Mouse (Mus musculus) intestine, embryonic 15.5 days (tissue): Measurements from ENCODE around the gene Slc25a10. TPM values are rescaled to one million over a fixed set of nuclear protein-coding genes. Genes with fewer than 3 reads are reported as not detected.
A peak's percentile ranks its signal among the peaks of the same experiment; 100 is the strongest.

Experiments
- ATAC-seq: fragments of 200-750 bp; cut with Nextera tagmentation; 2 replicates; pipeline ENCODE4 v1.8.0; 2017; ENCODE audit warnings: moderate TSS enrichment, moderate library complexity
- H3K27ac ChIP-seq: fragments of 300-500 bp; sonication (generic); 2 replicates; pipeline ENCODE4 v1.5.1; 2015; ENCODE audit warnings: mild to moderate bottlenecking, inconsistent platforms
- H3K27me3 ChIP-seq: fragments of 300-500 bp; sonication (generic); replicated peaks from 2 replicates; pipeline ENCODE4 v1.6.1; 2015; ENCODE audit warnings: inconsistent platforms
- H3K36me3 ChIP-seq: fragments of 300-500 bp; sonication (generic); 2 replicates; pipeline ENCODE4 v1.6.1; 2015; ENCODE audit warnings: inconsistent platforms
- H3K4me1 ChIP-seq: fragments of 300-500 bp; sonication (generic); replicated peaks from 2 replicates; pipeline ENCODE4 v1.6.1; 2015; ENCODE audit warnings: inconsistent platforms
- H3K4me2 ChIP-seq: fragments of 300-500 bp; sonication (generic); replicated peaks from 2 replicates; pipeline ENCODE4 v1.6.1; 2015; ENCODE audit warnings: mild to moderate bottlenecking, inconsistent platforms
- H3K4me3 ChIP-seq: fragments of 300-500 bp; sonication (generic); replicated peaks from 2 replicates; pipeline ENCODE4 v1.5.1; 2015; ENCODE audit warnings: inconsistent platforms
- H3K9ac ChIP-seq: fragments of 300-500 bp; sonication (generic); 2 replicates; pipeline ENCODE4 v1.6.1; 2015; ENCODE audit warnings: inconsistent platforms
- H3K9me3 ChIP-seq: fragments of 300-500 bp; sonication (generic); 2 replicates; pipeline ENCODE4 v1.6.1; 2016; ENCODE audit warnings: inconsistent platforms
- WGBS: fragments of 180-500 bp; shearing (Covaris S2); methylation state at CpG from one replicate; pipeline ENCODE4 v1.1.7; 2015; 5-methylcytosine and 5-hydroxymethylcytosine counted together
- polyA plus RNA-seq: library from polyadenylated mRNA; unstranded; fragments of >200 nt; fragmentation: Nextera tagmentation; extraction: Ambion mirVana; gene quantifications from 2 replicates; pipeline ENCODE4 v1.2.1, GENCODE M21; 2015

Slc25a10 gene
- polyA plus RNA-seq, 1 experiment from 2014 or later: 79.1 TPM

DNA sequence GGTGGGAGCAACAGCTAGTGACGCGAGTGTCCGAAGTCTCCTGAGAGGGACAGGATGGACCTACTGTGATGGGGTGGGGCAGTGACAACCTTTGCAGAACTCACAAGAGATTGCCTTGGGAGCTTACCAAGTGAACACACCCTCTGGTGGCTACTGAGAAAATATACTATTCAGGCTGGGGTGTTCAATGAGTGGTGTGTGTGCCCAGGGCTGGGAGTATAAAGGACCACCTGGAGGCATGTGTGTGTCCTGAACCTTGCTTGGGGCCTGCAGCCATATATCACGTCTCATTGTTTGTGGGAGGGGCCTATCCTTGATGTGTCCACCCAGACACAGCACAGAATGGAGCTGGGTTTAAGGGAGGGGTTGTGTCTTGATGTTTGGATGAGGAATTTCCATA lies 3.1 kb upstream of the Slc25a10 start:
- no peak overlapping the region for H3K4me2 ChIP-seq
- no peak overlapping the region; the same call in 1 of the 2 replicates for H3K27ac ChIP-seq
- no peaks in the 10 kb centered on the region for H3K9me3 ChIP-seq
- peaks cover 7% of the 10 kb centered on the region; the same call in 1 of the 2 replicates for H3K36me3 ChIP-seq
- H3K9ac ChIP-seq: no peak overlapping the region
- no peak for ATAC-seq
- no peak overlapping the region for H3K4me3 ChIP-seq
- H3K4me1 ChIP-seq: peaks cover 44% of the 10 kb centered on the region
- no peaks in the 10 kb centered on the region for H3K27me3 ChIP-seq
- 64% methylated on average over 4 of the region's 4 CpGs for WGBS

GRCm38 (mm10) chr11:120489054-120489761 lies 2.4 kb upstream of the Slc25a10 start:
- peak overlapping the region; percentile 89 for H3K27ac ChIP-seq
- peak; percentile 78 for ATAC-seq
- H3K4me3 ChIP-seq: no peak overlapping the region
- H3K9ac ChIP-seq: 0 out of 2 replicates have a peak overlapping the region, but pooled peaks have one; percentile 6
- no peaks in the 10 kb centered on the region for H3K27me3 ChIP-seq
- H3K4me1 ChIP-seq: peaks cover 43% of the 10 kb centered on the region
- H3K9me3 ChIP-seq: no peaks in the 10 kb centered on the region
- WGBS: 52% methylated on average over 4 of the region's 4 CpGs
- H3K36me3 ChIP-seq: peaks cover 7% of the 10 kb centered on the region; the same call in 1 of the 2 replicates
- no peak overlapping the region; the same call in 1 of the 2 replicates for H3K4me2 ChIP-seq

DNA sequence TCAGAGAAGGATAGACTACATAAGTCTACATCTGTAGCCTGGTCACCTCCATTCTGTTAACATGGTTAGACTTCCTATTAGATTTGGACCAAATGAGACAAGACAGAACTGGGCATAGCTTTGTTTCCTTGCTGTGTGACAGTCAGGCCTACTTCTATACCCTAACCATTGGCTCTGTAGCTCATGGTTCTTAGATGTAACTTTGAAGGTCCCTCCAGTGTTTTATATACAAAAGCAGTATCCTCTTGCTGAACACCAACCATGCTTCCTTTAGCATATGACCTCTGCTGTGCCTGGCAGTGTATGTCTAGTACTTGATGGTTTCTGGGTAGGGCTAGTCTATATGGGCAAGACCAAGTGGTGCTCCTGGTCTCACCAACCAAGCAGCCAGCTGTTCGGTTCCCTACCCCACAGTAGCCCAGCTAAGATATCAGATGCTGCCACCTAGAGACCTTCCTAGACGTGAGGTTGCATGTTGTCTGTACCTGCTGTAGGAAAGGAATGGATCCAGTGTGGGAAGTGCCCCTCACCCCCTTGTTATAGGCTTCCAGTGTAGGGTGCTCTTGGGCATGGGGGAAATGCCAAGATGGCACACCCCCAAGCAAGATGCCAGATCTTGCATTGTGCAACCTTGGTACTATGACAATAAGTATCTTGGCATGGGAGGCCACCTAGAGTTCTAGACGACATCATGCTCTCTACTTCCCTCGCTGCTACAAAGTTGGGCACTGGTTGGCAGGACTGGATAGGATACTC lies 1.2 kb upstream of the Slc25a10 start:
- WGBS: 40% methylated on average over 4 of the region's 4 CpGs
- Histone ChIP-seq H3K4me3 (no peak overlapping the region), H3K36me3 (peaks cover 12% of the 10 kb centered on the region), H3K9me3 (no peaks in the 10 kb centered on the region), H3K27ac (peak overlapping the region; percentile 89), H3K9ac (0 out of 2 replicates have a peak overlapping the region, but pooled peaks have one; percentile 3), H3K4me2 (0 out of 2 replicates have a peak overlapping the region, but pooled peaks have one; percentile 10), H3K4me1 (peaks cover 40% of the 10 kb centered on the region), H3K27me3 (no peaks in the 10 kb centered on the region)
- ATAC-seq: no peak

DNA sequence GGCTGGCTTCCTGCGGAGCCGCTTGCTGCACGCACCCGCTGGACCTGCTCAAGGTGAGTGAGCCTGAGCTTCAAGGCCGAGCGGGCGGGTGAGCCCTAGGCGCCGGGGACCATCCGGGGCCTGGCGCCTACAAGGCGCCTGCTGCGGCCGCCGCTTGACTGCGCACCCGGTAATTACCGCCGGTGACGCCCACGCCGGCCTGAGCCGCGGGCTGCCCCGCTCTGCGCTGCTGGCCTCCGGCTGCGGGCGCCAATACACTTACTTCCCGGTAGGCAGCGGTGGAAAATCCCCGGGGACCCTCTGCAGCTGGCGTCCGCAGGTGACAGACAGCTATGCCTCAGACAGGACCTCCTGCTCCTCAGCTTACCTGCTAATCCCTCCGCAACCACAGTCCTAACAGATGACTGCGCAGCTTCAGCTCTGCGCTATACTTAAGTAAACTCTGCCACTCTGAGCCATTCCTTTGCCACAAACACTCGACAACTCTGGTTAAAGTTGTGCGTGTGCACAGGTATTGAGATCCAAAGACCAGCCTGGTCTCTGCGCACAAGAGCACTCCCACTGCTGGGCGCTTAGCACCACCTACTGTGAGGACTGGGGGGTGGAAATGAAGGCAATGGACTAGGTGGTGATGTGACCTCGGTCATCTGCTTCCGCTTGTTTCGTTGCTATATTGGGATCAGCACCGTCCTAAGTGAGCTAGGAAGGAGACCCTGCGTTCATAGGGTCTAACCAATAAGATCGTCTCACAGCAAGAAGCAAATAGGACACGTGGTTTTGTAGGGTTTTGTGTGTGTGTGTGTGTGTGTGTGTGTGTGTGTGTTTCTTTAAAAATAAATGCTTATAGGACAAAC lies 611 bp downstream of the Slc25a10 start:
- Histone ChIP-seq H3K27me3 (no peaks in the 10 kb centered on the region), H3K36me3 (peaks cover 25% of the 10 kb centered on the region), H3K4me1 (peaks cover 31% of the 10 kb centered on the region), H3K4me3 (peak overlapping the region; percentile 90), H3K9ac (peak overlapping the region; percentile 78), H3K9me3 (no peaks in the 10 kb centered on the region), H3K27ac (peak overlapping the region; percentile 89), H3K4me2 (peak overlapping the region; percentile 92)
- peak; percentile 46 for ATAC-seq
- under 1% methylated on average over 48 of the region's 48 CpGs for WGBS

GRCm38 (mm10) chr11:120492878-120493203 lies 1.2 kb downstream of the Slc25a10 start:
- Histone ChIP-seq H3K27ac (peak overlapping the region; percentile 89), H3K27me3 (no peaks in the 10 kb centered on the region), H3K4me3 (peak overlapping the region; percentile 90), H3K9ac (peak overlapping the region; percentile 78), H3K4me1 (peaks cover 31% of the 10 kb centered on the region), H3K9me3 (no peaks in the 10 kb centered on the region), H3K4me2 (peak overlapping the region; percentile 92), H3K36me3 (peaks cover 27% of the 10 kb centered on the region)
- 26% methylated on average over 3 of the region's 3 CpGs for WGBS
- ATAC-seq: no peak

- Histone ChIP-seq H3K9ac (peak overlapping the region; percentile 78), H3K9me3 (no peaks in the 10 kb centered on the region), H3K27me3 (no peaks in the 10 kb centered on the region), H3K4me3 (peak overlapping the region; percentile 90), H3K36me3 (peaks cover 29% of the 10 kb centered on the region), H3K27ac (peak overlapping the region; percentile 89), H3K4me1 (peaks cover 31% of the 10 kb centered on the region), H3K4me2 (peak overlapping the region; percentile 92)
- no peak for ATAC-seq
- WGBS: 46% methylated on average over 3 of the region's 3 CpGs
These were observed 1.7 kb downstream of the Slc25a10 start for GRCm38 (mm10) chr11:120493351-120493750.

- WGBS: 87% methylated on average over 3 of the region's 3 CpGs
- H3K4me3 ChIP-seq: no peak overlapping the region; the same call in 1 of the 2 replicates
These were observed 2.3 kb downstream of the Slc25a10 start for GRCm38 (mm10) chr11:120493911-120494310.

GRCm38 (mm10) chr11:120497436-120497835 lies 5.8 kb downstream of the Slc25a10 start:
- H3K27me3 ChIP-seq: no peaks in the 10 kb centered on the region
- no peak overlapping the region for H3K9ac ChIP-seq
- ATAC-seq: no peak
- H3K4me3 ChIP-seq: no peak overlapping the region
- peaks cover 27% of the 10 kb centered on the region; the same call in 1 of the 2 replicates for H3K36me3 ChIP-seq
- H3K9me3 ChIP-seq: no peaks in the 10 kb centered on the region
- WGBS: 94% methylated on average over 3 of the region's 3 CpGs
- H3K4me1 ChIP-seq: peaks cover 27% of the 10 kb centered on the region
- H3K27ac ChIP-seq: no peak overlapping the region
- no peak overlapping the region for H3K4me2 ChIP-seq

More at GRCm38 (mm10) chr11:120493911-120494310, 2.3 kb downstream of the Slc25a10 start:
- Histone ChIP-seq H3K36me3 (peaks cover 27% of the 10 kb centered on the region; the same call in 1 of the 2 replicates), H3K27me3 (no peaks in the 10 kb centered on the region), H3K9ac (no peak overlapping the region), H3K27ac (no peak overlapping the region), H3K4me2 (peak overlapping the region; percentile 92), H3K4me1 (peaks cover 31% of the 10 kb centered on the region), H3K9me3 (no peaks in the 10 kb centered on the region)
- ATAC-seq: no peak

DNA sequence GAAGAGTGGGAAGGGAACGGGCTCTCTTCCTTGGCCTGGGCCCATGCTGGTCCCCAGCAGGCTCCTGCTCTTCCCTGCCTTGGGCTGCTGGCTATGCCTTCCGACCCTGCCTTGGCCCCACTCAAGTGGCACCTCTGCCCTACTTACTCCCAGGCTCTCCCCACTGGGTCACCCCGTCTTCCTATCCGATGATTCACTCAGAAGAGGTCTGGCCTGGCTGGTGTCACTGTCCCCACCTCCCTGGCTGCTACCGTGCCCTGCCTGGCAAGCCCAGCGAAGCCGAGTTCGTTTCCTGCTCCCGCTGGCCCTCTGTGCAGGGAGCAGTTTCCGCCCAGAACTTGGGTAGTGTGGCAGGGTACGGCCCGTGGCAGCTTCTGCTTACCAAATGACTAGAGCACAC lies 6.6 kb downstream of the Slc25a10 start:
- 93% methylated on average over 12 of the region's 12 CpGs for WGBS
- no peaks in the 10 kb centered on the region for H3K27me3 ChIP-seq
- no peaks in the 10 kb centered on the region for H3K9me3 ChIP-seq
- H3K4me1 ChIP-seq: peaks cover 23% of the 10 kb centered on the region
- no peak overlapping the region for H3K27ac ChIP-seq
- H3K4me3 ChIP-seq: no peak overlapping the region
- no peak overlapping the region for H3K9ac ChIP-seq
- H3K36me3 ChIP-seq: peaks cover 27% of the 10 kb centered on the region; the same call in 1 of the 2 replicates
- no peak overlapping the region for H3K4me2 ChIP-seq
- ATAC-seq: no peak

- Histone ChIP-seq H3K4me3 (no peak overlapping the region), H3K4me2 (no peak overlapping the region), H3K9me3 (no peaks in the 10 kb centered on the region), H3K9ac (no peak overlapping the region), H3K4me1 (peaks cover 17% of the 10 kb centered on the region), H3K27me3 (no peaks in the 10 kb centered on the region), H3K27ac (no peak overlapping the region), H3K36me3 (peaks cover 27% of the 10 kb centered on the region; the same call in 1 of the 2 replicates)
- no peak for ATAC-seq
- WGBS: 80% methylated on average over 5 of the region's 5 CpGs
These were observed 7.3 kb downstream of the Slc25a10 start for GRCm38 (mm10) chr11:120498891-120499290.

DNA sequence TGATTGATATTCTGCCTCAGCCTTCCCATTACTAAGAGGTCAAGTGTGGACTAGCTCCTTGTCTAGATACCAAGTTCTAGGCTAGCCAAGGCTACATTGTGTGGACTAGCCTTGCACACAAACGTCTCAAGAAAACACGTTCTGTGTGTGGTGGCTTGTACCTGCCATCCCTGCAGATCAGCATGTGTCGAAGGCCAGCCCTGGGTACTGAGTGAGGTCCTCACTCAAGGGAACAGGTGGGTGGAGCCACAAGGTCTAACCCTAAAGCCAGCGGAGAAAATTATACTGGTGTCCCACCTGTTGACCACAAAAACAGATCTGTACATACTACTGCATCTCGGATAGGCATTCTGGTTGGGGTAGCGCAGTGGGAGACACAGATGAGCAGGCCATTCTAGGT lies 8.3 kb downstream of the Slc25a10 start:
- Histone ChIP-seq H3K27me3 (no peaks in the 10 kb centered on the region), H3K27ac (peak overlapping the region; percentile 52), H3K9me3 (no peaks in the 10 kb centered on the region), H3K4me3 (no peak overlapping the region), H3K4me1 (peaks cover 15% of the 10 kb centered on the region; the same call in 1 of the 2 replicates), H3K36me3 (peaks cover 27% of the 10 kb centered on the region; the same call in 1 of the 2 replicates), H3K4me2 (0 out of 2 replicates have a peak overlapping the region, but pooled peaks have one; percentile 11), H3K9ac (no peak overlapping the region)
- peak; percentile 46 for ATAC-seq
- 74% methylated on average over 6 of the region's 6 CpGs for WGBS
